Mouse (Mus musculus): Measurements from ENCODE around the gene Hoxb9.

- TF ChIP-seq EP300 (IDR thresholded peaks at IDR 0.05; ENCODE audit: low read depth) (no peak), CTCF (IDR thresholded peaks at IDR 0.05; ENCODE audit: low read depth) (no peak)
Measured at GRCm38 (mm10) chr11:96313134-96313533, 41.9 kb downstream of the Hoxb9 start.

Measured in liver, embryonic 14.5 days (tissue).